Mouse (Mus musculus) adrenal gland, postnatal 10 days (tissue): ENCODE measurements around the gene Cntrob. TPM values are rescaled to one million over a fixed set of nuclear protein-coding genes. Genes with fewer than 3 reads are reported as not detected.

Experiments used
- total RNA-seq, 2 experiments: library from RNA; stranded (reverse); gene quantifications; 2 replicates each; pipeline ENCODE4 v1.2.3; 2021

Gene Cntrob
- total RNA-seq, 2 experiments from 2014 or later = 7.8 to 12.6 TPM

Other genes starting within 250 kb of the Cntrob start
- gene Vamp2, start 235.3 kb downstream of the Cntrob start, total RNA-seq = 100 to 1,000 TPM; 104 to 143 TPM
- gene Per1, start 228.6 kb downstream of the Cntrob start, total RNA-seq = 100 to 1,000 TPM in 1 of 2 experiments, 10 to 100 TPM in 1; 63.1 to 157 TPM
- gene Hes7, start 203.4 kb downstream of the Cntrob start, total RNA-seq = under 1 TPM; 0.18 to 0.36 TPM
- under 1 TPM; 0.48 to 0.66 TPM for gene 9130213A22Rik, start 201.2 kb downstream of the Cntrob start, total RNA-seq
- gene Aloxe3, start 197.9 kb downstream of the Cntrob start, total RNA-seq = under 1 TPM; 0.60 to 0.76 TPM
- gene Alox12b, start 166.8 kb downstream of the Cntrob start, total RNA-seq = not detected
- not detected for gene Alox8, start 125.9 kb downstream of the Cntrob start, total RNA-seq
- not detected for gene Gucy2e, start 86.7 kb downstream of the Cntrob start, total RNA-seq
- 10 to 100 TPM; 75.1 to 78.6 TPM for gene Trappc1, start 205 bp upstream of the Cntrob start, total RNA-seq
- gene Kcnab3, start 2.5 kb upstream of the Cntrob start, total RNA-seq = 1 to 10 TPM; 5.1 to 7.9 TPM
- 1 to 10 TPM; 4.2 to 7.2 TPM for gene Rnf227, start 16.7 kb upstream of the Cntrob start, total RNA-seq
- gene Chd3, start 45.6 kb upstream of the Cntrob start, total RNA-seq = 100 to 1,000 TPM in 1 of 2 experiments, 10 to 100 TPM in 1; 93.8 to 128 TPM
- 100 to 1,000 TPM; 124 to 138 TPM for gene Naa38, start 71.7 kb upstream of the Cntrob start, total RNA-seq
- 10 to 100 TPM; 32.4 to 38.9 TPM for gene Cyb5d1, start 71.9 kb upstream of the Cntrob start, total RNA-seq
- gene Tmem88, start 74.5 kb upstream of the Cntrob start, total RNA-seq = 10 to 100 TPM; 29.1 to 33.0 TPM
- gene Kdm6b, start 89.9 kb upstream of the Cntrob start, total RNA-seq = 10 to 100 TPM; 49.0 to 53.4 TPM
- gene Dnah2, start 225.3 kb upstream of the Cntrob start, total RNA-seq = under 1 TPM; 0.30 TPM
- 1 to 10 TPM; 2.2 to 3.8 TPM for gene Efnb3, start 236.4 kb upstream of the Cntrob start, total RNA-seq